Mouse (Mus musculus) cerebellum, adult (tissue): ENCODE results near the gene Kat6b.
"Not testable (repeated sequence)": the region's sequence is repeated elsewhere in the genome, so short reads cannot be mapped to it uniquely, and the experiment has no call there.

Experiments
- ATAC-seq: cut with Nextera tagmentation; 2 replicates; pipeline ENCODE4 v1.9.2; 2017; ENCODE audit warnings: mild to moderate bottlenecking, moderate library complexity, mixed read lengths; ENCODE audit not compliant: insufficient number of reproducible peaks, low FRiP score, low TSS enrichment

The Kat6b gene

DNA sequence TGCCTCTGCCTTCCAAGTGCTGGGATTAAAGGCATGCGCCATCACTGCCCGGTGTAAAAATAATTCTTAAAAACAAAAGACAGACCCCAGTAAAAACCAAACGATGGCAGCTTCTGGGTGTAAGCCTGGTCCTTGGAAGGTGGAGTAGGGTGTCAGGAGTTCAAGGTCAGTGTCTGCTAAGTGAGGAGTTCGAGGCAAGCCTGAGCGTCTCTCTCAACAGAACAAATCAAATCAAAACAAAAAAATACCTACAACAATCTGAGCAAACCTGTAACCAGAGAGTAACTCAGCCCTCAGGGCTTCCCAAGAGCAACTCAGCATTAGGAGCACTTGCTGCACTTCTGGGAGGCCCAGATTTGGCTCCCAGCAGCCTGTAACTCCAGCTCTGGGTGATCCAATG lies 1.0 kb upstream of the Kat6b start:
- no peak for ATAC-seq

DNA sequence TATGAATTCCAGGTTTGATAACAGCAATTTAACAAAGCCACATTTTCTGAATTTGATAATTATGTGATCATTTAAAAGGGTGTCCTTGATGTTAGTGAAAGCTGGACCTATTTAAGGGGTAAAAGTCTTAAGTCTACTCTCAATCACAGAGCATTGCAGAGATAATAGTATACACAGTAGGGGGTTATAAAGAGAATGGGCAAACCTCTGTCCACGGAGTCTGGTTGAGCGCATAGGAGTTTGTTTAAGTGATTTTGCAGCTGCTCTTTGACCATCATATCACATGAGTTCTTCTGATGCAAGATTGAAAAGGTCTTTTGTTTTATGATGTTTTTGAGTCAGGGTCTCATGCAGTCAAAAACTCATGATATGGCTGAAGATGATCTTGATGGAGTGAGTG lies 3.0 kb downstream of the Kat6b start:
- no peak for ATAC-seq

GRCm38 (mm10) chr14:21484693-21485092 lies 3.5 kb downstream of the Kat6b start:
- no peak for ATAC-seq

DNA sequence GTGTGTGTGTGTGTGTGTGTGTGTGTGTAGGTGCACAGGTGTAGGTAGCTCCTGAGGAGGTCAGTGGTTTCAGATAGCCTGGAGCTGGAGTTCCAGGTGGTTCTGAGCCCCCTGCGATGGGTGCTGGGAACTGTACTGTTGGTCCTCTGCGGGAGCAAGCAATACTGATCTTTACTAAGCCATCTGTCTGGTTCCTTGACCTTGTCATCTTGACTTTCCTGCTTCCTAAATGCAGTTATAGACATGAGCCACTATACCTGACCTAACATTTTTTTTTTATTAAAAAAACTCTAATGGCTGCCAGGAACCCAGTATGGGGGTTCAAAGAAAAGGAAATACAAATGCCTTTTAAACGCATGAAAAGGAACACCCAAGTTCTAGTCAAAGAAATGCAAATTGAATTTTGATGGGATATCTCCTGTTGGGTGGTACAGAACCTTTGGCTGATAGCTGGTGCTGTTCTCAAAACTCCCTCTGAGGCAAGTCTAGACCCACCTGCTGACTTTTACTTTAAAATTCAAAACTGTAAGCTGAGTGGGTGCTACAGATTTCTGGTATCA lies 4.8 kb downstream of the Kat6b start:
- ATAC-seq: no peak

- not testable (repeated sequence) for ATAC-seq
Observed at GRCm38 (mm10) chr14:21487135-21487534, 5.9 kb downstream of the Kat6b start.

- ATAC-seq: not testable (repeated sequence)
Observed at GRCm38 (mm10) chr14:21488426-21489115, 7.3 kb downstream of the Kat6b start.

- ATAC-seq: no peak
Observed at GRCm38 (mm10) chr14:21489116-21489485, 7.9 kb downstream of the Kat6b start.

DNA sequence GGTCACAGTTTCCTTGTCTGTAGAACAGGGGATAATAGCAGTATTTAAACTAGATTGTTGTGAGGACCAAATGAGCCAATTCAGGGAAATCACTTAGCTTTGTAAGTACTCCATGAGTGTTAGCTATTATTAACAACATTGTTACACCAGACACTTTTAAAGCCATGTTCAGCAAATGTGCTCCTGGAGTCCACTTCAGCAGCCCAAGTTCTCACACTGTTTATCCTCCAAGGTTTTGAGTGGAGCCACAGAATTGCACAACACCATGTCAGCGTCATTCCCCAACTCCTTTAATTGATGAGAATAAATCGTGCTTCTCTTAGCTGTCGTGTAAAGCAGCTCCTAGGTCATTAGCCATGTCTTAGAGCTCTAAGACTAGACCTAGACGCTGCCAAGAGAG lies 8.9 kb downstream of the Kat6b start:
- ATAC-seq: no peak

DNA sequence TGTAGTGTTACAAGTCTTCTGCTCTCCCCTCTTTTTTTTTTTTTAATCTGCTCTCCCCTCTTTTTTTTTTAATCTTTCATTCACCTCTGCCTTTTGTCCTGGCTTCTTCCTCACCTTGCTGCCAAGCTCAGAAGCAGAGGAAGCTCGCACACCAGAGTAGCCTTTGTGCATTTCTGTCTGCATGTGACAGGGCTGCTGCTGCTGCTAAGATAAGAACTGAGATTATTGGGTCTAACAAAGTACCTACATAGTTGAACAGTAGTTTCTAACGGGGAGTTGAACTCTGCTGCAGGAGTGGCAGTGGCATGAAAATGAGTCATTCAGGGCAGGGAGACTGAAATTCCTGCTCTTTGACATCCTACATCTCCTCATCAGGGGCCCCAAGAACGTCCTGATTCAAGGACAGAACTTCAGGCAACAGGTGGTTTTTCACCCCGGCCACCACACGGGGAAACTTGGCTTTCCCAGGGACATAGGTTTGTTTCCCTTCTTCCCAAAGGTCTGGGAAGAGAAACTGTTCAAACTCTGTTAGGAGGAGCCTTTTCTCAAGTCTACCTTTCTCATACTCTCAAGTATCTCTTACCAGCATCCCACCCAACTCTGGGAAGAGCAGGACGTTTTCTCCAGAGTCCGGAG lies 17.2 kb downstream of the Kat6b start:
- no peak for ATAC-seq

- no peak for ATAC-seq
Observed at GRCm38 (mm10) chr14:21499011-21499581, 17.9 kb downstream of the Kat6b start.

DNA sequence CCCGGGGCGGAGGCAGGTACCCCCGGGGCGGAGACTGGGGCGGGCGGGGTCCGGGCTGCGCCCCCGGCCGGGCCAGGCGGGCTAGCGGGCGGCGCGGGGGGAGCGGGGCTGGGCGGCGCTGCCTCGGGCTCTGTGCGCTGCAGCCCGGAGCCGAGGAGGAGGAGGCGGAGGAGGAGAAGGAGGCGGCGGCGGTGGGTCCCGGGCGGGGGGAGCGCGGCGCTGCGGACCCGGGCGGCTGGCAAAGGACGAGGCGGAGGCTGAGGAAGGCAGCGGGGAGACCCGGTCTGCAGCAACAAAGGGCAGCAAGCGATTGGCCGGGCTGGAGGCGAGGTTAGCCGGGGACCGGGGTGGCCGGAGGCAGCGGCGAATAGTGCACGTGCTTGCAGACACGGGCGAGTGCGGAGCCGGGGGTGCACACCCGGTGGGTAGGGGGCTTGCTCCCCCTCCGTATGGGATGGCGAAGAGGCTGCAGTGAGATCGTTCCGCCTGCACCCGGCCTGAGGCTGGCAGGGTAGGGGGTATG lies 18.5 kb downstream of the Kat6b start:
- peak; percentile 24 for ATAC-seq

GRCm38 (mm10) chr14:21500154-21501047 lies 19.2 kb downstream of the Kat6b start:
- ATAC-seq: peak; percentile 93

GRCm38 (mm10) chr14:21501048-21501657 lies 19.9 kb downstream of the Kat6b start:
- ATAC-seq: peak; percentile 5

DNA sequence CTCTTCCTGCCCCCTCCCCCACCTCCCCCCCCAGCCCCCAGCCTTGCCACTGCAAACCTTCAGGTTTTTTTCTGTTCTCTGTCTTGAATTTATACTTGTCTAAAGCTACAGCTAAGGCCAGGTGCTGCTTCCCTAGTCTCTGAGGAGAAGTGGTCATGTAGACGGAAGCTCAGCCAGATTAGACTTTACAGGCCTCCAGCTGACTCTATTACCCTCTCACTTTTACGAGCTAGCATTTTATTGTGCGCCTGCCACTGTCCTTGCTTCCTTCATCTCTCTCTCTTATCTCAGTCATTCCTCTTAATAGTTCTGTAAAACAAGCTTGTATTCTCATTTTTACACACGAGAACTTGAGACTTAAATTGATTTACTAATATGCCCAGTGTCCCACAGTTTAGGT lies 23.8 kb downstream of the Kat6b start:
- ATAC-seq: no peak

DNA sequence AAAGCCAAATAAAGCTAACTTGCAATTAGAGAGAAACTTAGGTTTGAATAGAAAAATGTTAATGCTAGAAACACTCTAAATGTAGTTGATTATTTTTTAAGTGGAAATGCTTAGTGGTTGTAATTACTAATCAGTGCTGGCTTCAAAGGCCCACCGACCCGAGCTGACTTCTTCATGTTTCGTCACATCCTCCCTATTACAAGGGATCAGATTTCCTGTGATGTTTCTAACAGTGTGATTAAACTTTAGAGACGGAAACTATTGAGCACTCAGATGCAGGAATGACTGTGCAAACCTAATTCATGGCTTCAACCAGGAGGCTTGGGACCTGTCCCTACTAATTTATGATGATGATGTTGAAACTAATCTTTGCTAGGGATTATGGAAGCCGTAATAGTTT lies 25.8 kb downstream of the Kat6b start:
- no peak for ATAC-seq

GRCm38 (mm10) chr14:21509111-21509905 lies 28.1 kb downstream of the Kat6b start:
- no peak for ATAC-seq

- ATAC-seq: no peak
Observed at GRCm38 (mm10) chr14:21511438-21511837, 30.2 kb downstream of the Kat6b start.

GRCm38 (mm10) chr14:21515505-21515904 lies 34.3 kb downstream of the Kat6b start:
- ATAC-seq: peak; percentile 72; the same call in 1 of the 2 replicates

DNA sequence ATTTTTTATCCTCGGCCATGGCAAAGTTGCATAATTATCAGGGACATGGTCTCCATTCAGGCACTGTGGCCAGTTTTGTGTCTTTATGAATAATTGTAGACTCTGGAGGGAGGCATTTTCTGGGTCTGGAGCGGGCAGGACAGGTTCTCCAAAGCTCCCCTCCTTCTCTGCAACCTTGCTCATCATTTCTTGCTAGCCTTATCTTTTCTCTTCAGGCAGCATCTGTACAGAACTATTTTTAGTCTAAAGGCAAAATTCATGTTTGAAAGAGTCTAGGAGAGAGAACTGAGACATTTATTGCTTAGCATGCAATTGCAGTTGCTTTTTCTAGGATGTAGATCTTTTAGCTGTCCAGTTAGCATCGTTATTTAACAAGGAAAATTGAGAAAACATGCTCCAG lies 38.1 kb downstream of the Kat6b start:
- no peak for ATAC-seq
